Mouse (Mus musculus): ENCODE data around the gene Trp73. TPM values are rescaled to one million over a fixed set of nuclear protein-coding genes. Genes with fewer than 3 reads are reported as not detected.

Trp73 gene
- total RNA-seq, 2 experiments from 2014 or later: not detected

DNA sequence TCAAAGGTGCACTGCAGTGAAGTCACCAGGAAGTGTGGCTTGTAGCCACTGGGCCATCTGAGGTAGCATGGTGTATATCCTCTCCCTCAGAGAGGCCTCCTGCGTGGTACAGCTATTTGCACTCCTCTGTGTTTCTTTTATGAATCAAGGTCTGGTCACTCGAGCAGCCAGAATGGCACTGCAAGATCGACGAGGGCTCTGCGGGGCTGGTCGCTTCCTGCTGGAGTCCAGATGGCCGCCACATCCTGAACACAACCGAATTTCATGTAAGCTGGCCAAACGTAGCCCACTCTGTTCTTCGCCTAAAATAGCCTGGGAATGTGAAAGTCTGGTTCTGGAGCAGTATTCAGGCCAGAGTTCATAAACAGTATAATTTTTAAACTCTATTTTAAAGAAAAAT lies 6.3 kb upstream of the Trp73 start:
- ATAC-seq (replicated peaks; ENCODE audit: poor library complexity, severe bottlenecking): no peak

DNA sequence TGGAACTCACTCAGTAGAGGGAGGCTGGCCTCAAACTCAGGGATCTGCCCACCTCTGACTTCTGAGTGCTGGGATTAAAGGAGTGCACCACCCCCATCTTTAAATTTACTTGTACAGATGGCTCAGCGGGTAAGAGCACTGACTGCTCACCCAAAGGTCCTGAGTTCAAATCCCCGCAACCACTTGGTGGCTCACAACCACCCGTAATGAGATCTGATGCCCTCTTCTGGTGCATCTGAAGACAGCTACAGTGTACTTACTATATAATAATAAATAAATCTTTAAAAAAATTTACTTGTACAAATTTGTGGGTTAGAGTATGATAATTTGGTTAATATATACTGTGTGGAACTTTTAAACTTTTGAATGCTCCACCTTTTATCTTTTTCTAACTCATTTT lies 4.7 kb upstream of the Trp73 start:
- ATAC-seq (replicated peaks; ENCODE audit: poor library complexity, severe bottlenecking): no peak

DNA sequence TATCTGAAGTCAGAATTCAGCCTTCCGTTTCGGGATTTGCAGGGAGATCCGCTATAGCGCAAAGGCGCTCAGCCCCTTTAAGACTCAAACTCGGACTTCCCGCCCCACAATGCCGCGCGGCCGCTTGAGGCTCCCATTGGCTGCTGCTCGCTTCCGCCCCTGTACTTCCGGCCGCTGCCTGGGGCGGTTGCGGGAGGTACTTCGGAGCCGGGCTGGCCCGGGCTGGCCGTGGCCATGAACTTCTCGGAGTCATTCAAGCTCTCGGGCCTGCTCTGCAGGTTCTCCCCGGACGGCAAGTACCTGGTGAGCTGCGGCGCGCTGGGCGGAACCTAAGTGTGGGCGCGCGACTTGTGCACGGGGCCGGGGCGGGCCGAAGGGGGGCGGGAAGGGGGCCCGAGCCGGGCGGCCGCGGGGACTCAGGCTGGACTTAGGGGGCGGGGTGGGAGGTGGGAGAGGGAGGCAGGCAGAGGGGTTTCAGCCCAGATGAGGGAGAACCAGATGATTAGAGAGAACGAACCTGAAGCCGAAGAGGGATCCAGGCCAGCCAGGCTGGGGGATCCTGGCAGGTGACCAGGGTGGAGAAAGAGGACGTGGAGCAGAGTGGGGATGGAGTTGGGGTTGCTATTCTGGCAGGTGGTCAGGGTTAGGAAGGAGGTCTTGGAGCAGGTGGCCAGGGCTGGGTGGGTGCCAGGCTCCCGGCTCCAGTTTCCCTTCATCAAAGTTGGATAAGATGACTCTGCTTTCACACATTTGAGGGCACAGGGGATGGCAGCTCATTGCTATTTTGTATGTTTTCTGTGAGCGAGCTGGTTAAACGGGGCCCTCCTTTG lies 2.4 kb upstream of the Trp73 start, which contains the start of gene Wrap73:
Wrap73 (plus strand) TSS at position 162 of the 830 bp plus-strand sequence.
- ATAC-seq (replicated peaks; ENCODE audit: poor library complexity, severe bottlenecking): peak; percentile 95

DNA sequence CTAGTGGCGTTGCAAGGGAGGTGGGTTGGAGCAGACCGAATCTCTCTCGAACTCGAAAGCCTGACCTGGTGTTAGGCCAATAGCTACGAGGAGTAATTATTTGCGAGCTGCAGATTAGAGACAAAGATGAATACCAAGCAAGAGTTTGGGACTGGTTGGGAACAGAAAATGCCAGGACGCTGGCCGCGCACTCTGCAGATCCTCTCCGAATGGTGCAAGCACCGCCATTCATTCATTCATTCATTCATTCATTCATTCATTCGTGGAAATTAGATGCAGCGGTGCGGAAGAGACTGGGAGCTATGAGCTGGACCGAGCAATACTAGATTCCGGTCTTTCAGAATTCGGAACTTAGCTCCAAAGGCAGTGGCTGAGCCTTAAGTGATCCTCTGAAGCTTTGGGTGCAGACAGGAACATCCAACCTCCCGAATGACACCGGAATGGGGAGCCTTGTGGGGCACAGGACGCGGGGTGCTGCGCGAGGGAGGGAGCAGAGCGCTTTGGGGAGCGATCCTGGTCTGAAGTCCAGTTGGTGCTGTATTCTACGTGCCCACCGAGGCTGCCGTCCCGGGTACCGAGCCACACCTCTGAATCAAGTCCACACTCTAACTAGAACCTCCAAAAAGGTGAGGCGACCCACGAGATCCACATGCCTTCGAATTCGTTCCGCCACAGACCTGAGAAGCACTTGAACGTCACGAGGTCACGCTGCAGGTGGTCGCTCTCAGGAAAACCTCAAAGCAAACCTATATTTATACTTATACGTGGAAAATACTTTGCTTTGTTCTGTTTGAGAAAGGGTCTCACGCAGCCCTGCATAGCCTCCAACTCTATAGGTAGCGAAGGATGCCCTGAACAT lies 1.2 kb upstream of the Trp73 start:
- ATAC-seq (replicated peaks; ENCODE audit: poor library complexity, severe bottlenecking): no peak

DNA sequence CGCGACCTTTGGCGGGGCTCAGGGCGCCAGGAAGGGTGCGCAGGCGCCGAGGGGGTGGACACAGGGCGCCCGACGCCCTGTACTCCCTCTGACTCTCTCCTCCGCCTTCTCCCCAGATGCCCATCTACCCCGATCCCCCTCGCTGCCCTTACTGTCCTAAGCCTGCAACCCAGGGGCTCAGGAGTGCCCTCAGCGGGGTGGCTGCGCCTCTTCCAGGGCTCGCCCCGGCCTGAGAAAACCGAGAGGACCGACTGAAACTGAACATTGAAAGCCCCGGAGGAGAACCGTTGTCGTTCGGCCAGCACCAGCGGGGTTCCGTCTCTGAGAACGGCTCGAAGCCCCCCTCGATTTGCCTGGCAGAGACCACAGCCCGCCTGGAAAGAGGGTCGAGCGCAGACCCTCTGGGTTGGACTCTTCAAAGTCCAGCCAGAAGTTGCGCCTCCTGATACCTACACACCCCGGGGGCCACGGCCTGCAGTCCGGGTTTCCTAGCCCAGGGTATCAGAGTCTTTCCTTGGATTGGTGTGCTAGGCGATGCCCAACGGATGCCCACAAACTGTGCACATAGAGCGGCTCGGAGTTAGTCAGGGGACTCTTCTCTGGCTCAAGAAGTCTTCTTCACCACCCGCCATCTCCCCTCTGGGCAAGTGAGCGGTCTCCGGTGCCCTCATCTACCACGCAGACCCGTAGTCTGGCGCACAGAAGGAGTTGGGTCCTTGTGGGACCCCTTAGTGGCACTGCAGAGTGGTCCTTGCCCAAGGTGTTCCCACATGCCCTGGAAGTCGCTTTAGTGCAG lies 403 bp upstream of the Trp73 start:
- ATAC-seq (replicated peaks; ENCODE audit: poor library complexity, severe bottlenecking): no peak

DNA sequence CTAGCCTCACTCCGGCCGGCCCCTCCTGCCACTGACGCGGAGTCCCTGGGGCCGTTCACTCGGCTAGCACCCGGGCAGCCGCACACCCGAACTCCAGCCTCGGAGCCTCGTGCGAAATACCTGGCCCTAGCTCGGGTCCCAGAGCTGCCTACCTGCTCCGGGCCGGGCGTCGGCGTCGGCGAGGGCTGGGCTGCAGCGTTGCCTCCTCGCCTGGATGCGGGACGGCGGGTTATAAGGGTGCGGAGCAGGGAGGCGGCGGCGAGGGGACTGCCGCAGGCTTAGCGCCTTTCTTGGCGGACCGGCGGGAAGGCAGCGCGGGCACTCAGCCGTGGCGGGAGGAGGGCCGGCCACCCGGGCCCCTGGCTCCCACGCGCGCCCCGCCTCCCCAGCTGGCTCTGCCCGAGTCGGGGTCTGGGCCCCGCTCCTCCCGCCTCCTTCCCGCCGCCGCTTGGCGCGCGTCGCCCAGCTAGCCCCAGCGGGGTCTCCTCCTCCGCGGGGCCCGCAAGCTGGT lies 282 bp downstream of the Trp73 start:
- peak; percentile 1; the same call in 1 of the 2 replicates for ATAC-seq (replicated peaks; ENCODE audit: poor library complexity, severe bottlenecking)

DNA sequence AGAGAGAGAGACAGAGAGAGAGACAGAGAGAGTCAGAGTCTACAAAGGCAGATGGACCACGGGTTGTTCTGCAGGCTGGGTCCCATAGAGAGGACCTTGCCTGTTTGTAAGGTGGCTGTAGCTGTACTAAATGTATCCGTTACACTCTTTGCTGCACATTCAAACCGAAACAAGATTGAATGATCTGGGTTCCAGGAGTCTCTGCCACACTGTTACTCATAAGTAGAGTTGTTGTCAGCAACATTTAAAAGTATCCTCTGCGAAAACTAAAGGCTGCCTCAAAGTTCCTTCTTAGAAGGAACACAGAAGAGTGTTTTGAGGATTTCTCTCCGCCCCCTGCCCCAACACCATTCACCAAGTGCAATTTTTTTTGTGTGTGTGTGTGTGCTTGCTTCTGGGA lies 2.9 kb downstream of the Trp73 start:
- no peak for ATAC-seq (replicated peaks; ENCODE audit: poor library complexity, severe bottlenecking)

DNA sequence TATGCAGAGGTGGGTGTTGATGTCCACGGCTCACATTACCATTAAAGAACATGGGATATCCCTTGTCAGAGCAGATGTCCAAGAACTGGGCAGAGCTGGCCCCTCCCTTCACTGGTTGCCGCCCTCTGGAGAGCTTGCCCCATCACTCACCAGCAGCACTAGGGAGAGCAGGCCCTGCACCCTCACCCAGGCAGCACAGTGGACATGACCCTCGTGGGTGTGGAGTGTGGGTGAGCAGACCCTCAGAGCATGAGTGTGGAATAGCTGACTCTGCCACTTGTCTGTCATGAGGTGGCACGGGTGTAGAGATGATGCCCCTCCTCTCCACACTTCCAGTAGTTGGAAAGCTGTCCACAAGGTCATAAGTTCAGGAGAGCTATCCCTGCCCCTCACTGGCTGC lies 5.2 kb downstream of the Trp73 start:
- no peak for ATAC-seq (replicated peaks; ENCODE audit: poor library complexity, severe bottlenecking)

DNA sequence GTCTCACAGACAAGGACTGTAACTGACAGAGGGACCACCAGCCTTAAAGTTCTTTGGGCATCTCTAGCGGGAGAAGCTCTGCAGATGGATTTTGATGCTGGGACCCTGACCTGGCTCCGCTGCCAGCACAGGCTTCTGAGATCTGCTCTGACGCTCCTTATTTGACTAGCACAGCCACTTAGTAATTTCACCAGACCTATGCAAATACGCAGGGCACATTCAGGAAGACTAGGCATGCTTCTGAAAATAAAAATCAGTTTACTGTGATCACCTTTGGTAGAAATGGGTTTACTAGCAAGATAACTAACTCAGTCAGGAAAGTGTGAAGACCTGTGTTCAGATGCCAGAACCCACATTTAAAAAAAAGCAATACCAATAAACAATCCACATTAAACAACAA lies 8.1 kb downstream of the Trp73 start:
- no peak for ATAC-seq (replicated peaks; ENCODE audit: poor library complexity, severe bottlenecking)

DNA sequence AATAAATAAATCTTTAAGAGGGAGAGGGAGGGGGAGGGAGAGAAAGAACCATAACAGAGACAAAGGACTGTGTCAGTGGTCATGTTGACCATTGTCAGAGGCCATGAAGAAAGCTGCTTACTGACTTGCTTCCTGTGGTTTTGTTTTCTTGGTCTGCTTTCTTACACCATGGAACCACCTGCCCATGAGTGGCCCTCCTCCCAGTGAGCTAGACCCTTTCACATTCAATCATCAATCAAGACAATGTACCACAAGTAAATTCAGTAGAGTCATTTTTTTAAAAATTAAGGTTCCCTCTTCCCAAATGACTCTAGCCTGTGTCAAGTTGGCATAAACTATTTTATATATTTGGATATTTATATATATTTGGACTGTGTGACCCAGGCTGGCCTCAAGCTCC lies 10.1 kb downstream of the Trp73 start:
- ATAC-seq (replicated peaks; ENCODE audit: poor library complexity, severe bottlenecking): no peak

DNA sequence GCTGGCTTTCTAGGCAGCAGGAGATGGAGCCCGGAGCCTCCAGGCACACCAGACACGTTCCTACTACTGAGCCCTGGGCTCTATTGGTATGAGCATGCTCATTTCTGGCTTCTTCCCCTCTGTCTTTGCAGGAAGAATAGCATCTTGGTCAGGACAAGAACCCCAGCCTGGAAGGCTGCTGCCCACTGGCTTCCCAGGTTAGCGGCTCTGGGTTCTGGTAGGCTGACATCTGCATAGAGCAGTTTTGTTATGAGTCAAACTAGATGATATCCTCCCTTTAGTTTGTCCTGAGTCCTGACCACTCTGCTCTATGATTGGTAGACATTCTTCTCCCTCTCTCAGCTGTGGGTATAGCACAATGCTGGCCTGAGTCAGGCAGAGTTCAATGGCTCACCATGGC lies 12.7 kb downstream of the Trp73 start:
- no peak for ATAC-seq (replicated peaks; ENCODE audit: poor library complexity, severe bottlenecking)

DNA sequence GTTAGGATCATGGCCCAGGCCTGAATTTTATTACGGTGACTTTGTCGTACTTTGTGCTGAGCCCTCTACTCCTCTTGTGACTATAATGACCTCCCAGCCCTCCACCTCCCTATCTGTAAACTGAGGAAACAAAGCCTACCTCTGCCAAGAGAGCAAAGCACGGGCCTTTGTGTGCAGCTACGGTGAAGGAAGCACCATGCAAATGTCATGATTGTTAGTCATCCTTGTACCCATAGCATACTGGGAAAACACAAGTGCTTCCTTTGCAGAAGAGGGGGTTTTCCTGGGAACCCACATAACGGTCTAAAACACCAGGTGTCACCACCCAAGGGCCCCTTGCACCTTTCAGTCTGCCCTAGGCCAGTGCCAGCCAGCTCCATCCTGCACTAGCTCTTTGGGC lies 14.8 kb downstream of the Trp73 start:
- no peak for ATAC-seq (replicated peaks; ENCODE audit: poor library complexity, severe bottlenecking)

DNA sequence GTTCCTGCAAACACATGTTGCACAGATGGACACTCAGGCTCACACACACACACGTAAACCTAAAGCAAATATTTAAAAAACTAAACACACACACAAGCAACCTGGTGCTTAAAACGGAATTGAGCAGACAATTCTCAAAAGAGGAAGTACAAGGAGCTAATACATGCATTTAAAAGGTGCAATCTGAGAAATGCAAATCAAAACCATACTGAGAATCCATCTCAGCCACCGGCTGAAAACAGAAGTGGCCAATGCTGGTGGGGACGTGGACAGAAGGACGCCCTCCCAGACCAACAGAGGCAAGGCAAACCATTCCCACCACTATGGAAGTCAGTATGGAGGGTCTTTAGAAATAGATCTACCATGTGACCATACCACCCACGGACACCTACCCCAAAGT lies 16.5 kb downstream of the Trp73 start:
- no peak for ATAC-seq (replicated peaks; ENCODE audit: poor library complexity, severe bottlenecking)

DNA sequence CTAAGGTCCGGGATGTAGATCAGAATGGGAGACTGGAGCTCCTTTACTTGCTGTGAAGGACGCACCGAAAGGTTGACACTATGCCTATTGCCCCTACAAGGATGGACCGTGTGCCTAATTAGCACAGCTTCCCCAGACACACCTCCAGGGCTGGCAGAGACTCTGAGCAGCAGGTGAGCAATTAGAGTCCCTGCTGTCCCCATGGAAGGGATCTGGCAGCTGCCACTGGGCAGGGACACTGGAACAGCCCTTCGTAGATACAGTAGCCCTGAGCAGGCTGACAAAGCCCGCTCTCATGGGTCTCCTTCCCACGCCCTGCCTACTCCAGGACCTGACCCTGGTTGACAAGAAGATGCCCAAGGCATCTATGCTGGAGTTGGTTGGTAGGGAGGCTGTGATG lies 17.6 kb downstream of the Trp73 start:
- no peak for ATAC-seq (replicated peaks; ENCODE audit: poor library complexity, severe bottlenecking)

DNA sequence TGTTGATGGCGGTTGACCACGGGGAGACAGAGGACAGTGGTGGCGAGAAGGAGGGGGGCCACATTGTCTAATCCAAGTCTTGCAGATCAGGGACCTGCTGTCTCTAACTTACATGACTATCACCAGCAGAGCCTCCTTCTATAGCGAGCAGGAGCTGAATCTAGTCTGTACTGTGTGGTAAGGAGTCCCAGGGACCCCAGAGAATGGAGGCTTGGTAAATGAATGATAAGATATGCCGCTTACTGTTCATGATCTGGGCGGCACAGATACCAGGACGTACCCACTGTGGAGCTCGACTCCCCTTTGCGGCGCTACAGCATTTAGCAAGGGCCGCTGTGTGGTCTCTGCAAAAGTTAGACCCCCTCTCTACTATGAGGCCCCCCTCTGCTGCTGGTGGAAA lies 18.2 kb downstream of the Trp73 start:
- ATAC-seq (replicated peaks; ENCODE audit: poor library complexity, severe bottlenecking): no peak

DNA sequence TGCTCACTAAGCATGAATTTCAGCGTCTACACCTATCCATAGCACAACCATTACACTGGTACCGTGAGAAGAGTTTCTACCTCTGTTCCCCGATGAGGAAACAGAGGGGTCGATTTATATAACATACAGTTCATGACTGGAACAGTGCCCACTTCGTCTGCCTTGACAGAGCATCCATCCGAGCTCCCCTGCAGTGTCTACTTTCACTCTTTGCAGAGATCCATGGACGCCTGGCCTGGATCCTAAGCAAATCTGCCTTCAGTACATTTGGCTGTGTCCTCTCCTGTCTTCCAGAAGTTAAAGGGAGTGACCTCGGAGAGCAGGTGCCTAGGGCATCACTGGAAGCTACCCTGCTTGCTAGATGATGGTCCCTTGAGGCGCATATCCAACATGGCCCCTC lies 20.8 kb downstream of the Trp73 start:
- no peak for ATAC-seq (replicated peaks; ENCODE audit: poor library complexity, severe bottlenecking)

DNA sequence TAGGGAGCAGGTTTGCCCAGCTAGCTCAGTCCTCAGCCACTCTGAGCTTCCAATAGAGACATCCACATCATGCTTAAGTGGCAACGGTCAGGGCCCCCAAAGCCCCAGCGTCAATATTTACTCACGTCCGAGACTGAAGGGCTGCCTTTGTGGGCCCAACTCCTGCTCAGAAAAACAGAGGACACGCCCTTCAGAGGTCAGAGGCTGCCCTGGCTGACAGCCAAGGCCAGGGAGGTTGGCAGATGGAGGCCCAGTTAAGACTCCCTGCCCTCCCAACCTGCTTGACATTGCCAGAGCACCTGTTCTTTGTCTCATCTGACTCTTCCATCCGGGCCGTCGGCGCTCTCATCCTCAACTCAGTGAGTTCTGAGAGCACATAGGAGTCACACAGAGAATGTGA lies 21.2 kb downstream of the Trp73 start:
- no peak for ATAC-seq (replicated peaks; ENCODE audit: poor library complexity, severe bottlenecking)

DNA sequence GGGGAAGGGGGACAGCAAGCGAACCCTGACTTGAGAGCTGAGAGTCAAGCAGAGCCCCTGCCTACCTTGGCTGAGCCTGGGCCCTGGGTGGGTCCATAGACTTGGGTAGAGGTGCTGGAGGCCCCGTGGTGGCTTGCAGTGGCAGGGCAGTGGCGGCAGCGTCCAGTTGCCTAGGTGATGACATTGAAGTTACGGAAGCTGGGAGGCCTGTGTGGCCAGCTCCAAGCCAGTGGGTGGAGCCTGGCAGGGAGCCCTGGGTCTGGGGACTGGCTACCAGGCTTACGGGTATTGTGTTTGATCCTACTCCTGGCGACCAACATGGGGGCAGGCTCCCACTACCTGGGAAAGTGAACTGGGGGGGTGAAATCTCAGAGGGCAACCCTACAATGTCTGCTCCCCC lies 23.6 kb downstream of the Trp73 start:
- no peak for ATAC-seq (replicated peaks; ENCODE audit: poor library complexity, severe bottlenecking)

DNA sequence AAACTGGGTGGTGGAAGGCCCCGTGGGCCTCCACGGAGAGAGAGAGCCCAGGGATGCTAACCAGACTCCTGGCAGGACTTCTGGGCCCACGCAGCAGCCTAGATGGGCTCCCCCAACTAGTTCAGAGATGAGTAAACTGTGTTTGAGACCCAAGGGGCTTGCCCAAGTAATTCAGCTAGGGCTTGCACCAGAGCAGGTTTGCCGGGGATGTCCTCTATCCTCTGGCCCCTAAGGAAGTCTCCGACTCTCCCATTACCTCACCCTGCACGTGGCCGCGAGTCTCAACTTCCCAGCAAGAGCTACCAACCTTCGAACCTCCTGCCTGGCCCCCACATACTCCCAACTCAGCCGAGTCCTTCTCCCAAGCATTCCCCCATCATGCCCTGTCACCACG lies 30.2 kb downstream of the Trp73 start:
- ATAC-seq (replicated peaks; ENCODE audit: poor library complexity, severe bottlenecking): no peak

DNA sequence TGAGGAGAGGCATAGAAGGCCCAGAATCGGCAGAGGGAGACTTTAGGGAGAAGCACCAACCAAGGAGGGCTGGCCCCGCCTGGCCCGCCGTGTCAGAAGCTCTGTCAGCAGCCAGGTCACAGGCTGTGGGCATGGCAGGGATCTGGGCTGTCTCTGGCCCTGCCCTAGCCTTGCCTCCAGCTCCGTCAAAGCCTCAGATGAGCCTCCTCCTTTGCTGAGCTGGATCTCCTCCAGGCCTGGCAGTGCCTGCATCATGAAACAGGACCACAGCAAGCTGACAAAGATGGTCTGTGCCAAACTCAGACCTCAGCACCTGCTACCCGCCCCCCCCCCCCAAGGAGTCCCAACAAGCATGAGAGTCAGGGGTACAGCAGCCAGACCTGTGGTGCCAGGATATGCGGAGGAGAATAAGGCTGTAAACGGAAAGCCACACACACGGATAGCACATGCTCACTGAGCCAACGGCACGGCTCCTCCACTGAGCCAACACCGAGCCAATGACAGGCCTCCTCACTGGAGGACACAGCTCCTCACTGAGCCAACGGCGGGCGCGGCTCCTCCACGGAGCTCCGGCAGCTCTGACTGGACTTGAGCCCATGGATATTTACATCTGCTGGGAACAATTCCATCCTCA lies 30.7 kb downstream of the Trp73 start:
- no peak for ATAC-seq (replicated peaks; ENCODE audit: poor library complexity, severe bottlenecking)
